Mouse (Mus musculus) gastrocnemius, adult 2 months (tissue): ENCODE results near the gene C1qa. TPM values are rescaled to one million over a fixed set of nuclear protein-coding genes. Genes with fewer than 3 reads are reported as not detected.

Experiments
- DNase-seq: peaks from one replicate; pipeline ENCODE4 v3.0.0; 2022
- H3K27ac ChIP-seq: fragments of 200-600 bp; 2 replicates; pipeline ENCODE4 v1.8.1; 2022; ENCODE audit warnings: mild to moderate bottlenecking
- H3K4me3 ChIP-seq: fragments of 200-600 bp; 2 replicates; pipeline ENCODE4 v1.8.1; 2022; ENCODE audit warnings: mild to moderate bottlenecking, moderate library complexity
- CTCF ChIP-seq: fragments of 200-600 bp; IDR thresholded peaks from 2 replicates; pipeline ENCODE4 v1.8.1; 2022; ENCODE audit warnings: antibody characterized with exemption, mild to moderate bottlenecking, moderate library complexity
- intact Hi-C: fragments of 180-260 bp; cut with DNase I; formaldehyde crosslinking; loops from one replicate; pipeline ENCODE4 v1.15.1; 2025
- long read RNA-seq, 2 experiments: library from polyadenylated mRNA; stranded (forward); transcript quantifications; one replicate each; pipeline ENCODE4 v2.0.0; 2021
- total RNA-seq, 2 experiments: library from RNA; stranded (reverse); gene quantifications; 2 replicates each; pipeline ENCODE4 v1.2.3; 2021

C1qa gene
- total RNA-seq, result 10 to 100 TPM in 1 of 2 experiments, 1 to 10 TPM in 1; 7.0 to 15.8 TPM
- long read RNA-seq, experiment 1, transcript C1qa-201 (3 exons, 1,040 nt), result major isoform, 19 of 21 reads
- long read RNA-seq, experiment 1, partial matches to known transcripts, result 0 of 21 reads
- long read RNA-seq, experiment 1, other reads (novel, unspliced or antisense), result 2 of 21 reads
- long read RNA-seq, experiment 2, partial matches to known transcripts, result 0 of 4 reads
- long read RNA-seq, experiment 2, other reads (novel, unspliced or antisense), result 0 of 4 reads

DNA sequence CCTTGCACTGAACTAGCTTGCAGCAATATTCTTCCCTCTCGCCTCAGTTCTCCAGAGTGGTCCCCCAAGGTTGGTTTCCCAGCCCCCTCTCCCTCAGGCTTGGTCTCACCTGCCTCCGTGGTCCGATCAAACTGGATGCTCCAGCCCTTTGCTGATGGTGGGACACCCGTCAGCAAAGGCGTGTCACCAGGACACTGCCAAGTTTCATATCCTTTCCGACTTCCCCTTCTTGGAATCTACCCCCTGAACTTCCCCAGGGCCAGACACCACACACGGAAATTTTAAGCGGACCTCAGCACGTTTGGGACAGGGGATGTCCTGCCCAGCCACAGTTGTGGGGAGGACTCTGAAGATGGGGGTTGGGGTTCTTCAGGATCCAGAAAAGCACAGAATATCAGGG is at the start of gene C1qa:
C1qa (minus strand) TSS at position 167 of the 400 bp plus-strand sequence.
- DNase-seq, result no peak
- no peak for TF ChIP-seq CTCF
- H3K27ac ChIP-seq, result peak within 1 kb of the TSS; percentile 40
- H3K4me3 ChIP-seq, result peak within 1 kb of the TSS; percentile 45
- intact Hi-C loops, result no loop called here

GRCm38 (mm10) chr4:136945397-136945796 is 46.8 kb upstream of the C1qa start:
- no peak for TF ChIP-seq CTCF
- no peak for DNase-seq
- intact Hi-C loops, result no loop called here
- H3K27ac ChIP-seq, result no peak overlapping the region
- H3K4me3 ChIP-seq, result no peak overlapping the region

DNA sequence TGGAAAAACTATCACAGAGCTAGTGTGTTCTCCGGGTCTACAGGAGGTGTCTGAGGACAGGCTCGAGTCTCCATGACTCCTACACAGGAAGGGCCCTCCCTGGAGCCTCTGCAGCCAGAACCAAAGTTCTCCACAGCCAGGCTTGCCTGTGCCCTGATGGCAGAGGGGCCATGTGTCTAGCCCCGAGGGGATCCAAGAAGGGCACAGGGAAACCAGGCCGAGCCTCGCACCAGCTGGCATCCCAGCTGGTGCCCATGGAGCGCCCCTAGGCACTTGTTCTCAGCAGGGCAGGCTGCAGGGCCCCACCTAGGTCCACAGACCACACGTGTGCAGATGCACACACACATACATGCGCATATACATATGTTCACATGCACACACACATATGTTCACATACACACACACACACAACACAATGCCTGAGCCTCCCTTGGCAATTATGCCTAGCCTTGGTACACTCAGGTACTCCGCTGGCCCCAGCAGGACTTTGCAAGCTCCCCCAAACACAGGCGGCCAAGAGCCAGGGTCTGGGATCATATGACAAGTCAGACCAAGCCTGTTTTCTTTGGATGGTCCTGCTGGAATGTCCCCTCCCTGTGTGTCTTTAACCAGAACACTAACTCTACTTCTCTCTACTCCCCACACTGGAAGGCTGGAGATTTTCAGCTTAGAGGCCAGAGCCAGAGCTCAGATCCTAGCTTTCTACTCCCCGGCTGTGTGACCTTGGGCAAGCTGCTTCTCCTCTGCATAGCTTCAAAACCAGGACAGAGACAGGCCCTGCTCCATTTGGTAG is 46.2 kb upstream of the C1qa start:
- no peak for DNase-seq
- H3K27ac ChIP-seq, result no peak overlapping the region
- intact Hi-C loops, result no loop called here
- no peak overlapping the region for H3K4me3 ChIP-seq
- no peak for TF ChIP-seq CTCF

- DNase-seq, result no peak
- Histone ChIP-seq H3K27ac (no peak overlapping the region), H3K4me3 (no peak overlapping the region)
- TF ChIP-seq CTCF, result no peak
- intact Hi-C loops, result no loop called here
These were observed 44.6 kb upstream of the C1qa start for GRCm38 (mm10) chr4:136943175-136943574.

- no peak for TF ChIP-seq CTCF
- intact Hi-C loops, result no loop called here
- DNase-seq, result peak; percentile 40
- Histone ChIP-seq H3K4me3 (no peak overlapping the region), H3K27ac (no peak overlapping the region)
These were observed 44.2 kb upstream of the C1qa start for GRCm38 (mm10) chr4:136942761-136943160.

GRCm38 (mm10) chr4:136937935-136938334 is 39.3 kb upstream of the C1qa start:
- Histone ChIP-seq H3K4me3 (no peak overlapping the region), H3K27ac (no peak overlapping the region)
- TF ChIP-seq CTCF, result no peak
- intact Hi-C loops, result no loop called here
- DNase-seq, result no peak

DNA sequence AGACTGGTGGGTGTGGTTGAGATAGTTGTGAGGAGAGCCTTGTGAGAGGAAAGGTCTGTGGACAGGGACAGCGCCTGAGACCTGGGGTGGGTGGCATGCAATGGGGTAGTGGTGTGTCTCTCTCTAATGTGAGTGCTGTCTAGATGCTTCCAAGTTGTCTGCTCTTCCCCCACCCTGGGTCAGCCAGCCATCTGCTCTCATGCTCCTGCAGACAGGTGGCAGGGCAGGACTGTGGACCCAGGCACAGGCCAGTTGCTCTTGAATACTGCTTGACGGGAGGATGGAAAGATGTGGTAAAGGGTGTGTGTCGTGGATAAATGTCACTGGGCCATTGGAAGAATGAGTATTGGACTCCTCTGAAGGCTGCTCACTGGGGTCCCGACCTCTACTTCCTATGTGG is 38.7 kb upstream of the C1qa start:
- Histone ChIP-seq H3K4me3 (no peak overlapping the region), H3K27ac (no peak overlapping the region)
- intact Hi-C loops, result no loop called here
- no peak for TF ChIP-seq CTCF
- DNase-seq, result no peak

DNA sequence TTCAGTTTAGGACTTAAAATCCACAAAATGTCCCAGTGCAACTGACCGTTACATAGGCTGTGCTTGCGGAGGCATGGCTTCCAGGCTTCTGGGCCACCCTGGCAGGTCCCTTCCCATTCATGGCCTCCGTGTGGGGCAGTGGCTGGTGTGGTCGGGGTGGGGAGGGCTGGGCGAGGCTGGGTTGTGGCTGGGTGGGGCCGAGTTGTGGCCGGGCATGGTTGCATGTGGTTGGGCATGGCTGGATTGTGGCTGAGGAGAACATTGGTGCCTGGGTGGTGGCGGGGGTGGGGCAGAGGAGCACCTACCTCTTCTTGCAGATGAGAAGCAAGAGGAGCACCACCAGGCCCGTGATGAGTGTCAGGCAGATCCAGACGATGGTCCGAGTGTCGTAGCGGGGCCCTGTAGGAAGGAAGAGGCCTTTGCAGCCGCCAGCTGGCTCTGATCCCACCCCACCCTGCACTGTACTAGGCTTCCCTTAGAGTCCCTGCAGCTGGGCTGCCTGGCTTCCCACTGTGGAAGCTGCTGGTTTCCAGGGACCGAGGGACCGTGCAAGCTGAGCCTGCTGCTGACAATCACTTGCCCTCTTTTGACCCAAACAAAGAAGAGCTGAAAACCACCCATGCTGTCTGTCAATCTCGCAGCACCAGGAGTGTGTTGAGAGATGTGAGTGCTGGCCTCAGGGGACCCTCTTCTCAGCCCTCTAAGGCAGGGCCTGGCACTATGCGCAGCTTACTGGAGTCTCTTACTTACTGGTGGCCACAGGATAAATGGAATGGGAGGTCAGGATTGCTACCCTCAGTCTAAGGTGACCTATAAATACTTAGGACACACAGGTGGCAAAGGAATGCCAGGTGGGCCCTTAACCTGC is 36.4 kb upstream of the C1qa start:
- Histone ChIP-seq H3K4me3 (no peak overlapping the region), H3K27ac (no peak overlapping the region)
- intact Hi-C loops, result no loop called here
- no peak for DNase-seq
- no peak for TF ChIP-seq CTCF

GRCm38 (mm10) chr4:136930474-136930873 is 31.9 kb upstream of the C1qa start:
- no peak for TF ChIP-seq CTCF
- Histone ChIP-seq H3K4me3 (no peak overlapping the region), H3K27ac (no peak overlapping the region)
- intact Hi-C loops, result no loop called here
- DNase-seq, result no peak

DNA sequence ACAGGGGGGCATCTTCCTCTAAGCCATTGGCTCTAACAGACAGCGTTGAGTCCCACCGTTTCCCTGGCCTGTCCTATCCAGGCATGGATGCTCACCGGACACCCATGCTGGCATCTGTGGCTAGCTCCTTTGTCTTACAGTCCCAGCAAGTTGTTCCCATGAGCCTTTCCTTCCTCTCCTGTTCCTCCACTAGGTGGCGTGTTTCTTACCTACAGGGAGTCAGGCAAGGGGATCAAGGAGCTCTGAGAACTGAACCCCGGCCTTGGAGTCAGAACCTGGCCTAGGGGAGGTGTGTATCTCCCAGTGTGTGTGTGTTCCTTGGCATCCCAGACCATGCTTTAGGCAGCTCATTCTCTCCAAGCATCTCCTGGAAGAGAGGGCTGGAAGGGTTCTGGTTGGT is 30.3 kb upstream of the C1qa start:
- no peak overlapping the region for H3K4me3 ChIP-seq
- intact Hi-C loops, result loop anchor here (1.0 kb wide), 1 partner anchor 143 kb away; no protein-coding TSS in a partner anchor
- DNase-seq, result no peak
- H3K27ac ChIP-seq, result no peak overlapping the region
- peak; percentile 66 for TF ChIP-seq CTCF

DNA sequence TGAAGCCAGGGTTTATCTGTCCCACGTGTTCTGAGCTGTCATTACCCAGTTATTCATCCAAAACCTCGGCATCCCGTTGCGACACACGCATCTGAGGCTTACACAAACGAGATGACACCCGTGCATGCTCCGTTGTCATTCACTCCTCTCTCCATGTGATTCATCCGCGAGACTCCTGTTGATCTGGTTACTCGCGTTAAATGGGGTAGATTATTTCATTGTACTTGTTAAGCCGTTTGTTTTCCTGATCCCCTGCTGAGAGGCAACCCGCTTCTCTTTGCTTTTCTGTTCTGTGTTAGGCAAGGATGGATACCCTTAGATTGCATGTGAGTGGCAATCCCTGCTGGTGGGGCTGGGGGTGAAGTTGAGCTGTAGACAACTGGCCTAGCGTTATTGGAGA is 27.2 kb upstream of the C1qa start:
- DNase-seq, result no peak
- intact Hi-C loops, result no loop called here
- Histone ChIP-seq H3K27ac (no peak overlapping the region), H3K4me3 (no peak overlapping the region)
- TF ChIP-seq CTCF, result no peak

DNA sequence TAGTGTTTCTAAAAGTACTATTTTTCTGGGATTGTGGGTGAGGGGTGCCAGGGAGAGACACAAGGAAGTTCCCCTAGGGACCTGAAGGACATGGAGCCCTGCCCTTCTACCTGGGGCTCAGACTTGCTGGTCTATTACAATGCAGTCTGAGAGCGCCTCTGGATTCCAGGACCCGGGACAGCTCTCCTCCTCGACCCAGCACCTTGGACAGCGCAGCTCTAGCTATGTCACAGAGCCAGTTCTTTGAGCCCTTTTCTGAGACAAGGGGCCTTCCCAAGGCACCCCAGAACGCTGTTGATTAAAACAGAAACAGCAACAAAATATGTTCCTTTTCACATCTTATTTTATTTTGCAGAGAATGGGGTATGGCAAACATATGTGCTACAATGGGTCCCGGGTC is 25.9 kb upstream of the C1qa start:
- Histone ChIP-seq H3K4me3 (no peak overlapping the region), H3K27ac (no peak overlapping the region)
- DNase-seq, result peak; percentile 63
- no peak for TF ChIP-seq CTCF
- intact Hi-C loops, result no loop called here

DNA sequence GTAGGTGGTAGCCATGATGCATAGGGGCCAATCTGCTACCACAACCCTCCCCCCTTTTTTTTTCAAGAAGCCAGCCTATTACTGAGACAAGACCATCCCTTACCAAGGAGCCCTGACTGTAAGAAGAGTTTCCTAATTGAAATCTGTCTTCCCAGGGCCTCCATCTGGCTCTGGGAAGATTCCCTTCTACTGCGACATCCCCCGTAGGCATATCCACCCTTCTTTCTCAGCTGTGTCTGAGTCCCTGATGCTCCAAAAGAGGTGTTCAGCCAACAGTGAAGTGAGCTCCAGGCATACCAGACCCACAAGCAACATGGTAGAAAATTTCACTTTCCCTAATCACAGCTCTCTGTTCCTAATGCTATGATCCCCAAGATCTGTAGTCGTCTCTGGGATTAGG is 20.9 kb upstream of the C1qa start:
- Histone ChIP-seq H3K4me3 (no peak overlapping the region), H3K27ac (no peak overlapping the region)
- TF ChIP-seq CTCF, result no peak
- no peak for DNase-seq
- intact Hi-C loops, result no loop called here
